In the genomic region with DNA sequence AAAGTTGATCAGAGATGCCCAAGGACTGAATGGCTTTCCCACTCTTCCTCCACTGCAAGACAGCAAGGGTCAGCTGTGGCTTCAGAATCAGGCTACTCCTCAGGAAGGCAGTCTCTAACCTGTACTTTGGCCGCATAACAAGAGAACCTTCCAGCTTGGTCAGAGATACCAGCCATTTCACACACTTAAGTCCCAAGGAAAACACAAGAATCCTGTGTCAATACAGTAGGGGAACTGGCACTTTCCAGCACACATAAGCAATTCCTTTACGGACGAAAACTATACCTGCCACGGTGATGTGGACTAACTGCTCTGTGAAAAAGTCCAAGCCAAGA, we compare ENCODE assay signal across 8 mouse cellular contexts. TPM values are rescaled to one million over a fixed set of nuclear protein-coding genes. Genes with fewer than 3 reads are reported as not detected.
DNase-seq lines count a peak whose midpoint lies in the region; ATAC-seq and TF ChIP-seq lines count a peak whose summit lies in the region.

No protein-coding gene starts in this region.

- no peaks in the 10 kb centered on the region; the same call in 1 of the 2 replicates for H3K36me3 ChIP-seq in testis, adult 2 months (ENCODE audit: control insufficient read depth, insufficient read depth, low read length)
- H3K36me3 ChIP-seq in liver, embryonic 13.5 days, result peaks cover 34% of the 10 kb centered on the region

- peak overlapping the region; percentile 99 for H3K9ac ChIP-seq in liver, embryonic 13.5 days

- peaks cover 16% of the 10 kb centered on the region for H3K4me1 ChIP-seq in testis, adult 2 months (ENCODE audit: control insufficient read depth, insufficient read depth, low read length)
- H3K4me1 ChIP-seq in liver, embryonic 13.5 days (replicated peaks), result peaks cover 72% of the 10 kb centered on the region

- peak overlapping the region; percentile 95 for H3K27ac ChIP-seq in gastrocnemius, adult 2 months
- H3K27ac ChIP-seq in testis, adult 2 months (ENCODE audit: control insufficient read depth, insufficient read depth, low read depth, low read length), result no peak overlapping the region
- peak overlapping the region; percentile 97 for H3K27ac ChIP-seq in liver, embryonic 13.5 days

- peak overlapping the region; percentile 92 for H3K4me3 ChIP-seq in gastrocnemius, adult 2 months
- H3K4me3 ChIP-seq in testis, adult 2 months (ENCODE audit: control insufficient read depth, low read depth, low read length), result peak overlapping the region; percentile 86; the same call in 1 of the 2 replicates
- H3K4me3 ChIP-seq in liver, embryonic 13.5 days (replicated peaks), result peak overlapping the region; percentile 99

- no peak for TF ChIP-seq CTCF in gastrocnemius, adult 2 months (IDR thresholded peaks at IDR 0.05)
- no peak for TF ChIP-seq CTCF in testis, adult 2 months (IDR thresholded peaks at IDR 0.05; ENCODE audit: control insufficient read depth, insufficient read depth, insufficient replicate concordance, low read depth, low read length)

- no peaks in the 10 kb centered on the region for H3K9me3 ChIP-seq in liver, embryonic 13.5 days (replicated peaks)

- intact Hi-C loops in gastrocnemius, adult 2 months (cut with DNase I), result no loop called here
- intact Hi-C loops in gastrocnemius, postnatal 36 days (cut with DNase I), result no loop called here

- no peak for DNase-seq in gastrocnemius, adult 2 months
- no peak for DNase-seq in gastrocnemius, postnatal 36 days
- no peak for DNase-seq in testis, postnatal 14 days (ENCODE audit: low spot score)
- no peak for DNase-seq in liver, embryonic 13.5 days
- DNase-seq in left cerebral cortex, adult 9 months (ENCODE audit: low spot score in 2 of 2), result no peak
- DNase-seq in cerebellum, postnatal 10 days, result no peak
- no peak for DNase-seq in cerebellum, adult 9-11 months

- no peak for ATAC-seq in liver, embryonic 13.5 days (ENCODE audit: low read depth)

- H3K4me2 ChIP-seq in liver, embryonic 13.5 days, result peak overlapping the region; percentile 98

- 37% methylated on average over 4 of the region's 4 CpGs for WGBS in liver, embryonic 13.5 days (ENCODE audit: insufficient replicate concordance)

- no peaks in the 10 kb centered on the region for H3K27me3 ChIP-seq in testis, adult 2 months (ENCODE audit: control insufficient read depth, insufficient read depth, low read length)
- no peaks in the 10 kb centered on the region for H3K27me3 ChIP-seq in liver, embryonic 13.5 days

- TF ChIP-seq POLR2A in testis, adult 2 months (IDR thresholded peaks at IDR 0.05; ENCODE audit: control insufficient read depth, low read depth, low read length), result no peak

RNA-seq across cellular contexts. Expression of a gene that starts 1.3 kb away (rescaled TPM):
- 10 to 100 TPM; 37.6 to 40.9 TPM for total RNA-seq in gastrocnemius, adult 2 months (2021)
- total RNA-seq in gastrocnemius, postnatal 36 days (2021), result 10 to 100 TPM; 35.0 to 44.5 TPM
- 90.2 and 90.7 TPM in 2 replicates for polyA plus RNA-seq in testis, adult 2 months (2012; rRNA removed)
- 18.8 and 20.5 TPM in 2 replicates for polyA plus RNA-seq in liver, embryonic 13.5 days (2015; fragmentation: Nextera tagmentation; extraction: Ambion mirVana)

RNA-seq across cellular contexts. Expression of a gene that starts 23.0 kb away (rescaled TPM):
- not detected for total RNA-seq in gastrocnemius, adult 2 months (2021)
- total RNA-seq in gastrocnemius, postnatal 36 days (2021), result not detected
- 0.40 and 0.51 TPM in 2 replicates for polyA plus RNA-seq in testis, adult 2 months (2012; rRNA removed)
- polyA plus RNA-seq in liver, embryonic 13.5 days (2015; fragmentation: Nextera tagmentation; extraction: Ambion mirVana), result not detected in 2 replicates

RNA-seq across cellular contexts. Expression of a gene that starts 23.1 kb away (rescaled TPM):
- not detected for total RNA-seq in gastrocnemius, adult 2 months (2021)
- not detected for total RNA-seq in gastrocnemius, postnatal 36 days (2021)
- 1,348 and 1,420 TPM in 2 replicates for polyA plus RNA-seq in testis, adult 2 months (2012; rRNA removed)
- 0.17 and 0.43 TPM in 2 replicates for polyA plus RNA-seq in liver, embryonic 13.5 days (2015; fragmentation: Nextera tagmentation; extraction: Ambion mirVana)

RNA-seq across cellular contexts. Expression of a gene that starts 24.4 kb away (rescaled TPM):
- total RNA-seq in gastrocnemius, adult 2 months (2021), result 10 to 100 TPM; 11.9 to 12.1 TPM
- 10 to 100 TPM; 10.4 to 10.9 TPM for total RNA-seq in gastrocnemius, postnatal 36 days (2021)
- 24.0 and 26.3 TPM in 2 replicates for polyA plus RNA-seq in testis, adult 2 months (2012; rRNA removed)
- polyA plus RNA-seq in liver, embryonic 13.5 days (2015; fragmentation: Nextera tagmentation; extraction: Ambion mirVana), result 20.9 and 23.8 TPM in 2 replicates

RNA-seq across cellular contexts. Expression of a gene that starts 26.0 kb away (rescaled TPM):
- not detected for total RNA-seq in gastrocnemius, adult 2 months (2021)
- not detected for total RNA-seq in gastrocnemius, postnatal 36 days (2021)
- 0.36 TPM in 1 of 2 replicates, not detected in the other for polyA plus RNA-seq in testis, adult 2 months (2012; rRNA removed)
- polyA plus RNA-seq in liver, embryonic 13.5 days (2015; fragmentation: Nextera tagmentation; extraction: Ambion mirVana), result not detected in 2 replicates
